Mouse (Mus musculus): ENCODE results near the gene Ppil1.

Gene Ppil1

DNA sequence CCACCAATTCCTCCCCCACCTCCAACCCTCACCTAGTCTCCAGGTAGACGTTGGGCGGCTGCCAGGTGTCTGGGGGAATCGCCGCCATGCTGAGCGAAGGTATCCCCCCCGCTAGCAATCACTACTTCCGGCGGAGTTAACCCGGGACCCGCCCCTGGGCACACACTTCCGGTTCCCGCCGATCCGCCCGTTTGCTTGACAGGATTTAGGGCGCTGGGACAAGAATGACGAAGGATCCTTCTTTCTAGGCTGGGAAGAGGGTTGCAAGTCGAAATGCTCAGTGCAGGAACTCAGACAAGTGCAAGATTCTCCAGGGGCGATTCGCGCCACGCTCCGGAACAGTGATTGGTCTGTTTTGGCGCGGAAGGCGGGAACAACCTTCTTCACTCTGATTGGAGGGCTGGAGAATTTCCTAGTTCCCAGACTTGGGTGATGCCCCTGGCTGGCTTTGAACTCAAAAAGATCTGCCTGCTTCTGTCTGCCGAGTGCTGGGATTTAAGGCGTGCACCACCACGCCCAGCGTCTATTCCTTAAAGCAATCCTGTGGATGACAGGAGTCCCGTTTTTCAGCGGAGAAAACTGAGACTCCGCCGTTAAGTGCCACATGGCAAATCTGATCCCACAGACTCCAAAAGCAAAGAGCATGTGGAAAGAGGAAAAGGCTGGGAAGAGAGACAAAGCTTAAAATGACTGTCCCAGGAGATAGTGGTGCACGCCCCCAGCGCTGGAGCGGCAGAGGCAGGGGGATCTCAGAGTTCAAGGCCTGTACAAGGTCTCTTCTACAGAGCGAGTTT, at the start of gene Ppil1:
TSS of gene Ppil1 (minus strand) at position 347 of the 794 bp plus-strand sequence.
- in situ Hi-C loops (cut with MboI, MseI): loop anchor here (5.0 kb wide), 3 partner anchors 103 to 567 kb away; no protein-coding TSS in a partner anchor

DNA sequence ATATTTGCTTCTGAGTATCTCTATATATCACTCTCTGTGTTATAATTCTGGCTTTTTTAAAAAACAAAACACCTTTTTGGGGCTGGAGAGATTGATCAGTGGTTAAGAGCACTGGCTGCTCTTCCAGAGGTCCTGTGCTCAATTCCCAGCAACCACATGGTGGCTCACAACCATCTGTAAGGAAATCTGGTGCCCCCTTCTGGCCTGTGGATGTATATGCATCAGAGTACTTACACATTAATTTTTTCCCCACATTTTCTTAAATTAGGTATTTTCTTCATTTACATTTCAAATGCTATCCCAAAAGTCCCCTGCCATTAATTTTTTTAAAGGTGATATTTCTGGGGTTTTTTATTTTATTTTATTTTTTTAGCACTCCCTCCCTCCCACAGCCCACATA, 49.3 kb upstream of the Ppil1 start:
- in situ Hi-C loops (cut with MboI, MseI): loop anchor here (5.0 kb wide), 1 partner anchor 59 kb away; no protein-coding TSS in a partner anchor

DNA sequence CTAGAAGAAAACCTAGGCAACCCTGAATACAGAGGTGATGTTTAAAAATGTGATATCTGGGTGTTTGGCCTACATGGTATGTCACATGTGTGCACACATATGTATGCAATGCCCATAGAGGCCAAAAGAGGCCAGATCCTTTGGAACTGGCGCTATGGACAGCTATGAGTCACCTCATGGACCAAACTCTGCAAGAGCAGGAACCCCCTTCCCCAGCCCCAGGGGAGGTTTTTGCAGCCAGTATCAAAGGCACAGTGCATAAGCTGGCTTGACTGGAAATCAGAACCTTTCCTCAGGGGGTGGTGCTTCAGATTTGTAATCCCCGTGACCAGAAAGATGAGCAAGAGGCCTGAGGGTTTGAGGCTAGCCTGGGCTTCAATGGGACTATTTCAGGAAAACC, 48.1 kb upstream of the Ppil1 start:
- in situ Hi-C loops (cut with MboI, MseI): loop anchor here (5.0 kb wide), 1 partner anchor 60 kb away; no protein-coding TSS in a partner anchor

DNA sequence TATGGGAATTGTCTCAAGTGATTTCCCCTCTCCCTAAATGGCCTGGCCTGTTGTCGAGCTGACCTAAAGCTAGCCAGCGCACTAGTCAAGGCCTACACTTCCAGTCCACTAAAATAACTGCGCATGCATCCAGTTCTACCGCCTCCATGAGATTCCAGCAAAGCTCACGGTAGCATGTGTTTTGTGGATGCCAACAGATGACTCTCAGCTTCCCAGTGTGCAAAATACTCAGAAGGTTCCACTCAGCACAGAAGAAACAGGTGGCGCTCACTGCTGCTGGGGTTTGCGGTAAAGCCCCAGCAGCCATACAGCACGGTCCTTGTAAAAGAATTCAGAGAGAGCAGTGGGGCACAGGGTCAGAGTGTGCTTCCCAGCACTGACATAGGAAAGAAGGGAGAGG, 47.6 kb upstream of the Ppil1 start:
- in situ Hi-C loops (cut with MboI, MseI): loop anchor here (5.0 kb wide), 1 partner anchor 61 kb away; no protein-coding TSS in a partner anchor

DNA sequence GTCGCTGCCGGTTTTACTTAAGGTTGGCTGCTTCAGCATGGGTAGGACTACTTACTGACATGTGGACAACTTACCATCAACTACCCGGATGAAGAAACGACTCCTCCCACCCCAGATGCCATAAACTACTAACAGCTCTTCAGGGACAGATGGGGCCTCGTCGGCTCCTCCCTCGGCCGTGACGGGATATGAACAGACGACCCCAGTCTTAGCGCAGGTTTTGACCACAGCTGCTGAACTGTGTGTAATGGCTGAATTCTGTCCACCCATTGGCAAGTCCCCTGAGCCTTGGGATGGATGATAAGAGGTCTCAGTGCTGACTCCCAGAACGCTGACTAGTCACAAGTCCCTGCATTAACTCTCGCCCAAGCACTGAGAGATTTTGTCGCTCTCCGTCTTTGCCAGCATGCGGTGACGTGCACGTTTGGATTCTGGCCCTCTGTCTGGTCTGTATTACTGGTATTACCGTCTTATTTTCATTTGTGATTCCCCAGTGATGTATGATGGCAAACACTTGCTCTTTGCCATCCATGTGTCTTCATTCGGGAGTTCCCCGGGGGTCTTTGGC, 46.2 kb upstream of the Ppil1 start:
- in situ Hi-C loops (cut with MboI, MseI): loop anchor here (5.0 kb wide), 1 partner anchor 62 kb away; no protein-coding TSS in a partner anchor

DNA sequence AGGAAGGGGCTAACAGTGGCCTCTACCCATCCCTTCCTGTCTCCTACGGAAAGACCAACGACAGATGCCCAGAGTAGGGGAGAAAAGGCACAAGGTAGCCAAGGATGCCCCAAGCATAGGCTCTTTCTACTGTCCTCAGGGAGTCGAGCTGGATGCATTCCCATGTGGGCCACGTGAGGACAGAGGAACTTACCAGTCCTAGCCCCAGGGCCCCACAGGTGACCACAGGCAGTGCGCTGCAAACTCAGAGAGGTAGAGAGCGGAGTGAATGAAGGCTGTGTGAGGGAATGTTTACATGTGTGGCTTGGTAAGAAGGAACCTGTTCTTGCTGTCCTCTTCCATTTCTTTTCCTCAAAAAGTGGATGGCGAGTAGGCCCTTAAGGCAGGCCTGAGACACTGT, 41.9 kb upstream of the Ppil1 start:
- in situ Hi-C loops (cut with MboI, MseI): loop anchor here (10.0 kb wide), 1 partner anchor 569 kb away; no protein-coding TSS in a partner anchor

DNA sequence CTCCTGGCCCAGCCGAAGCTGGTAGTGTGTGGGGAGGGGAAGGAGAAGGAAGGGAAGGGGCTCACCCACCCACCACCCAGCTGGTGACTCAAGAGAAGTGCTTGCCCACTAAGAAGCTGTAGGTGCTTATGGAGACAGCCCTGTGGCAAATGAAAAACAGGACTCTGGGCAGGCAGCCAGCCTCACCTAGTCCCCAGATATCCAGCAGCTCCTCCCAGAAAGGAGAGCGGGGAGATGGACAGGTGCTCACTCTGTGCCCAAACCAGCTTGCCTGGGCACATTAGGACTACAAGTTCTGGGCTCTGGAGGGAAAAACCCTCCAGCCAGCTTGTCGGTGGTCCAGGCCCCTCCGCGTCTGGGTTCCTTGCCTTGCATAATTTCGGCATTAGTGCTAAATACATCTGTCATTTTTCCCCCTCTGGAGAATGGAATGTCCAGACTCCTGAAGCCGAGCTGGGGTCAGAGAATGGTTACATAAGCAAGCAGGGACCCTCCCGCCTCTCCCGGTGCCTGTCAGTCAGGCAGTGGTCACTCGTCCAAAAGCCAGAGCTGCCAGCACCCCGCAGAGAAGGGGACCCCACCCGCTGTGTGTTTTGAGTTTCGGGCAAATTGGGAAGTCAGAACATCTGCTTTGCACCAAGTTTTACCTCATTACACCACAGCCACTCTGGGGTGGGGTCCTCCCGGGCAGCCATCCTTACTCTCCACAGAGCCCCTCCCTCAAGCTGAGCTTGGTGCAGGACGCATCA, 41.2 kb upstream of the Ppil1 start:
- in situ Hi-C loops (cut with MboI, MseI): loop anchor here (10.0 kb wide), 1 partner anchor 570 kb away; no protein-coding TSS in a partner anchor

DNA sequence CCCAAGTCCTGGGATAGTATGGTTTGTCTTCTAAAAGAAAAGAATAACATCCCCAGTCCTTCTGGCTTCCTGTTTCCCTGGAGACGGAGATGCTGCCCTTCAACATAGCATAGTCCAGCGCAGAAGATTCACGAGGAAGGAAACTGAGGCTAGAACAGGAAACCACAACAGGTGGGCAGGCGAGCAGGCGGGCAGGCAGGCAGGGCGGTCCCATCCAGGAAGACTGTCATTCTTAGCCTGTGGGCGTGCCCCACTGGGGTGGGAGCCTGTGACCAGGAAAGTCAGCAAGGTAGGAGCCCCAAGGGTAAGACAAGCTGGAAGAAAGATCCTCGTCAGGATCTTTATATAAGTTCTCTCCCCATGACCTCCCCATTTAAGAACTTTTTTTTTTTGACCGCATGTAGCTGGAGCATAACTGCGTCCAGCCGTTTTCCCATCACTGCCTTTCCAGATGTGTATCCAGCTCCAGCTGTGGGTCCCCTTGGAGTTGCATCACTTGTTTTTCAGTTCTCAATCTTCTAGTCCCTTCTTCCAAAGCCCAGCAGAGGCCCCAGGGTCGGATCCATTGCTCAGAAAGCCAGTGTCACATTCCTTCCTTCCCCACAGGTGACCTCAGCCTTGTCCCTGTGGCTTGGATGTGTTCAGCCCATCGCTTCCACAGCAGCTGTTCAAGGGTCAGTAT, 40.5 kb upstream of the Ppil1 start:
- in situ Hi-C loops (cut with MboI, MseI): loop anchor here (10.0 kb wide), 1 partner anchor 570 kb away; no protein-coding TSS in a partner anchor

DNA sequence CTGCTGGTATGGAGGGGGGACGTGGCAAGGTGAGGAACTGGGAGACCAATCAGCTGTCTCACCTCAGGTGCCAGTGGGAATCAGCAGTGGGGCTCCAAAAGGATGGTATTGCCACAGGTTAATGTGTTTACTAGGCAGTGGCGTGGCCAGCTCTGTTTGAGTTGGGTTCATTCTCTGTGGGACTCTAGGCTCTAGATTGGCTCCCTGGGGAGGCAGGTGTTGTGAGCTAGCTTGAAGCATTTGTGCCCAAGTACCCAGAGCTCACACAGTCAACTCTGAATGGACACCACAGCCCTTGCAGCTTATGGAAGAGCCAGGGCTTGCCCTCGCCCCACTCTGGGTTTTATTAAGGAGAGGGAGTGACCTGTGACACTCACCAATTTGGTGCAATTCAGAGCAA, 39.9 kb upstream of the Ppil1 start:
- in situ Hi-C loops (cut with MboI, MseI): loop anchor here (10.0 kb wide), 1 partner anchor 571 kb away; no protein-coding TSS in a partner anchor

DNA sequence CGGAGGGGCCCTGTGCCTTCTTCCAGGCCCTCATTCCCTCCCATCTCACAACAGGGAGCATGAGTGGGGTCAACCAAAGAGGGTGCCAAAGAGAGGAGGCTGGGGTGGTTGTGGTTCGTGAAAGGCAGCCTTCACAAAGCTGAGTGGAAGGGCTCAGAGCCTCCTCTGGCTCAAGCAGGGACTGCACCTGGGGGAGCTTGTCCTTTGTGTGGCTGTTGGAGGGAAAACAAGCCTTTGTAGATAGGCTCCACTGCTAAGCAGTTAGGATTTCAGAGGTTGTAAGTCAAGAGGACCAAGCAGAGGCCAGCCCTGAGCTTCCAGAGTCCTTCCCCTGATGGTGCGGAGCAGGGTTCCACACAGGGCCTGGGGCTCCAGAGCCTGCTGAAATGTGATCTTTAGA, 39.1 kb upstream of the Ppil1 start:
- in situ Hi-C loops (cut with MboI, MseI): loop anchor here (10.0 kb wide), 1 partner anchor 572 kb away; no protein-coding TSS in a partner anchor

DNA sequence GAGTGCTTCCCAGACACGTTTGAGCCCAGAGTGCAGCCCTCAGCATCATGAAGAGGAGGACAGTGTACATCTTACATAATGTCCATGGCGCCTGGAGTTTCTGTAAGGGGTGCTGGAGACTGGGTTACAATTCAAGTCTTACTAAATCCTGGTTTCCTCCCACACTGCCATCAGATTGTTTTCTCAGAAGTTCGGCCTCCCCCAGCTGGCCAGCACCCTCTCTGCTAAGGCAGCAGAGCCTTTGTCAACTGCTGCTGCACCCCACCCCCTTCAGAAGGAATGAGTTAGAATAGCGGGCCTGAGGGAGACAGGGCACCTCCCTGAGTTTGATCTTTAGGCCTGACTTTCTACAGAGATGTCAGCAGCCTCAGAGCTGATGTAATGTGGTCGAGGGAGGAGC, 38.2 kb upstream of the Ppil1 start:
- in situ Hi-C loops (cut with MboI, MseI): loop anchor here (10.0 kb wide), 1 partner anchor 573 kb away; no protein-coding TSS in a partner anchor

DNA sequence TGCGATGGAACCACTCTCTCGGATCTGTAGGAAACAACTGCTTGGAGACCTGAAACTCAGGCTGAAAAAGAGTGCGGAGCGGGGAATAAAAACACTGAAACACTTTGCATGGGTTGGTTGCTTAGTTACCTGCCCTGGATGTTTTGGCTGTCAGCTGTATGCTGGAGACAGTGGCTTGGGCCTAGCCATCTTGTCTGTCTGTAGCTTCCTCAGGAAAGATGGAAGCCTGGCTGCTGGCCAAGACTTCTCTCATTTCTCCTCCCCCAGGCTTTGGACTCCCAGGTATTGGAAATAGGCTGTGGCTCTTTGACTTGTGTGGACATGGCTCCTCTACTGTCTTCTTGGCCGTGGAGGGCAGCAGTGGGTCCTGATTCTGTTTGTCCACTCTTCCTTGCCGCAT, 37.4 kb upstream of the Ppil1 start:
- in situ Hi-C loops (cut with MboI, MseI): loop anchor here (10.0 kb wide), 1 partner anchor 573 kb away; no protein-coding TSS in a partner anchor

DNA sequence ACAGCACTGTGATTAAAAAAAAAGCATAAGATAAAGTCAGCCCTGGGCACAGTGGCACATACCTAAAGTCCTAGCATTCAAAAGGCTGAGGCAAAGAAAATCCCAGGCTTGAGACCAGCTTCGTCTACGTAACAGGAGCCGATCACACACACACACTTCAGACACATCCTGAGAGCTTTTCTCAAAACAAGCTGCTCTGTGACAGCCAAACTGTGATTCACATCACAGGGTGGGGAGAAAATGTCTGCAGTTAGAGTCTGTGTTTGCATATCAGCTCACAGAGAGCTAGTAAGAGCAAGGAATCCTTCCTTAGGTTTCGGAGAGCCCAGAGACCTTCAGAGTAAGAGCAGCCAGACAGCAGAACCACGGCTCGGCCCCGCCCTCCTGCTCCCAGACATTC, 36.9 kb upstream of the Ppil1 start:
- in situ Hi-C loops (cut with MboI, MseI): loop anchor here (10.0 kb wide), 1 partner anchor 574 kb away; no protein-coding TSS in a partner anchor

DNA sequence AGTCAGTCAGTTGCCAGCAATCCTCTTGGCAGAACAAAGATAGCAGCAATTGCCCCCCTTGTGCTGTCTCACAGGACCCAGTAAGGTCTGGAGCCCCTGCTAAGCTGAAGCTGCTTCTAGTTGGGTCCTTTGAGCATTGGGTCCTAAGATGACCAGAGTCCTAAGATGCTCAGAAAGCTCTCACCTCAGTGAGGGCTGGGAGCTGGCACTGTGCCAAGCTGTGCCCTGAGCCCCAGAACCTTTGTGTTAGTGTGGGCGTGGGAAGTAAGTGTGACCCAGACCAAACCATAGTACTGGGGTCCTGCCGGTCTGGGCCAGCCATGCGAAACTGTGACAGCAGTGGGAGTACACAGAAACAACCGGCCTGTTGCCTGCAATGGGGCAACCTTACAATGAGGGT, 35.3 kb upstream of the Ppil1 start:
- in situ Hi-C loops (cut with MboI, MseI): no loop called here

DNA sequence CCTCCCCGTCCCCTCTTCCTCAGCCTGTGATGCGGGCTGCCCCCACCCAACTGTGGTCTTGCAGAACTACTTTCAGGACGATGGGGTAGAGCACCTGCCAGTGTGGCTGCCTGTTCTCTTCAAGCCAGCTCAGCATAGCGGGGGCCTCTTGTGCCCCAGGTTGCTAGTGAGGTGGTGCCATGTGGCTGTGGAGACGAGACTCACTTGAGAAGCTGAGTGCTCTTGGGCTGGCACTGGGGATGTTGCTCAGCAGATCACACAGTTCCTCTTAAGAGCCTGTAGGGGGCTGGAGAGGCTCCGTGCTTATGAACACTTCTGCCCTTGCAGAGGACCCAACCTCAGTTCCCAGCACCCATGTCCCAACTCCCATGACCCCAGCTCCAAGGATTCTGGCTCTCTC, 33.8 kb upstream of the Ppil1 start:
- in situ Hi-C loops (cut with MboI, MseI): no loop called here

DNA sequence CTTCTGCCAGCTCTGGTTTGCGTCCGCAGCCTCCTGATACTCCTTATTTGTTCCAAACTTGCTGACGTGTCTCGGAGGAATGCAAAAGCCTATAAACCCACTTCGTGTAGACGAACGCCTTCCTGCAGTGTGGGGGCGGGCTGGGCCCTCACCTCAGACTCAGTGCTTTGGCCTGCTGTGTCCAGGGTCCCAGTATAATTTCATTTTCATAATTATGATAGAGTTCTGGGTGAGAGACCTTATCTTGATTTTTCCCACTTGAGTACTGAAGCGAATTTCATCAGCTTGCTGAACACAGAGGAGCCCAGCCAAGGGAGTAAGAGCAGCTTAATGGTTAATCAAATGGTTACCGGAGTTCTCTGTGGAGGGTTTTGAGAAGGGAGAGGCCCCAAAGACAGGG, 33.3 kb upstream of the Ppil1 start:
- in situ Hi-C loops (cut with MboI, MseI): no loop called here

DNA sequence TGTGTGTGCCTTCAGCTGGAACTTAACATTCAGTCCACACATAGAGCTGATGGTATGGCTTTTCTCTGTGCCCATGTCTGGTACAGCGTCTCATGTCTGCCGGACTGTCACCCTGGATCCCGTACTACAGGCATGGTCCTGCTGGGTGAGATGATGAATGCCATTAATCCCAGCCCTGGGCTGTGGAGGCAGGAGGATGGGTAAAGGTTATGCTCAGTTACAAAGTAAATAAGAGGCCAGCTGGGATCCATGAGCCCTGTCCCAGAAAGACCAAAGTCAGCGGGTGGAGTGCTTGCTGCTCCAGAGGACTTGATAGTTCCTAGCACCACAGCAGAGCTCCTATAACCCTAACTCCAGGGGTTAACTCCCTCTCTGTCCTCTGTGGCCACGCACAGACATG, 31.8 kb upstream of the Ppil1 start:
- in situ Hi-C loops (cut with MboI, MseI): no loop called here

DNA sequence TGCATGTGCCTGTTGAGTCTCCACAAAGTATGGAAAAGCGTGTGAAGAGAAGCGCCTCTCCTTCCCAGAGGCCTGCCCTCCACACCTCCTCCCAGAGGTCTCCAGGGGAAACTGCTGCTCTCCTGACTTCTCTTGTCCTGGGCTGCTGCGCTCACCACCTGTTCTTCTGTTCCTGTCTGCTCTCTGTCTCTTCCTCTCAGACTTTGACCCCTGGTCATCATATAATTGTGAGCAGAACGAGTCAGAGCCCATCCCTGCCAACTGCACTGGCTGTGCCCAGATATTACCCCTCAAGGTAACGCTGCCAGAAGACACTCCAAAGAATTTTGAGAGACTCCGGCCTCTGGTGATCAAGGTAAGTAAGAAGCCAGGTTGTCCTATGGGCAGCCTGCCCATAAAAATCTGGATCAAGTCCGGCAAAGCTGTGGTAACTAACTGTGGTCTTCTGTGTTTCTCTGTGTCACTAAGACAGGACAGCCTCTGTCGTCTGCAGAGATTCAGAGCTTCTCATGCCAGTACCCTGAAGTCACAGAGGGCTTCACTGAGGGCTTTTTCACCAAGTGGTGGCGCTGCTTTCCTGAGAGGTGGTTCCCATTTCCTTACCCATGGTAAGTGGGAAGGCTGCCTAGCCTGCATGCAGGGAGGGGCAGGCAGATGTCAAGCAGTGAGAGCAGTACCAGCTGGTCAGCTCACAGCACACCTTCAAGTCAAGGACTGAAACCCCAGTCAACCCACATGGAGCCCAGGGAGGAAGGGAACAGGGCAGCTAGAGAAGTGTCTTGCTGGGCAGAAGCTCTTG, 30.0 kb upstream of the Ppil1 start:
- in situ Hi-C loops (cut with MboI, MseI): no loop called here

DNA sequence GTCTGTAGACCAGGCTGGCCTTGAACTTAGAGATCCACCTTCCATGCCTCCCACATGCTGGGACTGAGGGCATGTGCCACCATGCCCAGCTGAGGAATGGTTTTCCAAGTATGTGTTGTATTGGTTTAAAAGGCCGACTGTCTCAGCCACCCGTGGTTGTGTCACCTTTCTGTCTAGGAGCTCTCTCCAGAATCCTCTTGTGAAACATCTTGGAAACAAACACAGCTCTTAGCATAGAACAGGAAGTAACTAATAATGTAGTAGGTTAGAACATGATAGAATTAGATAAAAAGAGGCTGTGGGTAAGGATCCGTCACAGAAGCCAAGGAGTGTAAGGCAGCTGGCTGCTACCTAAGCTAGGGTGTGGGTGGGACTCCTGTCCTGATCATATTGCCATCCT, 29.0 kb upstream of the Ppil1 start:
- in situ Hi-C loops (cut with MboI, MseI): no loop called here

DNA sequence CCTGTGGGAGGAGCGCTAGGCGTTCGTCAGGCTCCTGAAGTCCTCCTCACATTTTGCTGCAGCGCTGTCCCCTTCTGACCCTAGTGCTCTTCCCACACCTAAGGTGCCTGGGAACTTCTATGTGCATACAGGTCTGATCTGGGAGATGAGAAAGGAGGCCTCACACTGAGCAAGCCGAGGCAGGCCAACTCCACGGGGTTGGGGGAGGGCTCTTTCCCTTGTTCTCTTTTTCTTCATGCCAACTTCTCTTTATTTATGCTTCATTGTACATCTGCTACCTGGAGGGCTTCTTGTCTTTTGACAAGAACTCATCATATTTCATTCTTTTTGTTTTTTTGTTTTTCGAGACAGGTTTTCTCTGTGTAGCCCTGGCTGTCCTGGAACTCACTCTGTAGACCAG, 27.8 kb upstream of the Ppil1 start:
- in situ Hi-C loops (cut with MboI, MseI): no loop called here

Data from regulatory T cell (primary cell).